Mouse (Mus musculus): ENCODE results near the gene Flii. TPM values are rescaled to one million over a fixed set of nuclear protein-coding genes. Genes with fewer than 3 reads are reported as not detected.

The Flii gene
- polyA plus RNA-seq, 1 experiment from 2014 or later, result 94.4 TPM

GRCm38 (mm10) chr11:60712040-60712439, 15.0 kb downstream of the Flii start:
- WGBS, result 90% methylated on average over 18 of the region's 18 CpGs
- ATAC-seq (ENCODE audit: borderline replicate concordance, extremely low read depth, low FRiP score, low TSS enrichment), result no peak

GRCm38 (mm10) chr11:60711218-60711617, 15.8 kb downstream of the Flii start:
- ATAC-seq (ENCODE audit: borderline replicate concordance, extremely low read depth, low FRiP score, low TSS enrichment), result no peak

More at GRCm38 (mm10) chr11:60712040-60712439, 15.0 kb downstream of the Flii start:
- peaks cover 99% of the 10 kb centered on the region for H3K36me3 ChIP-seq
- no peaks in the 10 kb centered on the region; the same call in 1 of the 2 replicates for H3K4me1 ChIP-seq
- H3K9ac ChIP-seq, result no peak overlapping the region
- H3K9me3 ChIP-seq, result no peaks in the 10 kb centered on the region
- no peaks in the 10 kb centered on the region for H3K27me3 ChIP-seq
- H3K4me2 ChIP-seq, result no peak overlapping the region
- no peak overlapping the region for H3K4me3 ChIP-seq
- H3K27ac ChIP-seq, result no peak overlapping the region

GRCm38 (mm10) chr11:60709481-60710465, 17.3 kb downstream of the Flii start:
- H3K36me3 ChIP-seq, result peaks cover 98% of the 10 kb centered on the region
- H3K27ac ChIP-seq, result no peak overlapping the region
- no peaks in the 10 kb centered on the region for H3K27me3 ChIP-seq
- no peak overlapping the region for H3K4me2 ChIP-seq
- no peaks in the 10 kb centered on the region for H3K9me3 ChIP-seq
- 90% methylated on average over 45 of the region's 45 CpGs for WGBS
- no peak overlapping the region for H3K9ac ChIP-seq
- no peak overlapping the region for H3K4me3 ChIP-seq
- no peak for ATAC-seq (ENCODE audit: borderline replicate concordance, extremely low read depth, low FRiP score, low TSS enrichment)
- H3K4me1 ChIP-seq, result no peaks in the 10 kb centered on the region; the same call in 1 of the 2 replicates

More at GRCm38 (mm10) chr11:60711218-60711617, 15.8 kb downstream of the Flii start:
- Histone ChIP-seq H3K27ac (no peak overlapping the region), H3K4me2 (no peak overlapping the region), H3K9ac (no peak overlapping the region), H3K36me3 (peaks cover 100% of the 10 kb centered on the region), H3K27me3 (no peaks in the 10 kb centered on the region), H3K9me3 (no peaks in the 10 kb centered on the region), H3K4me3 (no peak overlapping the region), H3K4me1 (no peaks in the 10 kb centered on the region; the same call in 1 of the 2 replicates)
- WGBS, result 95% methylated on average over 17 of the region's 17 CpGs

- ATAC-seq (ENCODE audit: borderline replicate concordance, extremely low read depth, low FRiP score, low TSS enrichment), result no peak
- 86% methylated on average over 10 of the region's 10 CpGs for WGBS
- Histone ChIP-seq H3K4me1 (no peaks in the 10 kb centered on the region; the same call in 1 of the 2 replicates), H3K4me2 (no peak overlapping the region), H3K27me3 (no peaks in the 10 kb centered on the region), H3K4me3 (no peak overlapping the region), H3K9ac (no peak overlapping the region), H3K9me3 (no peaks in the 10 kb centered on the region), H3K27ac (no peak overlapping the region), H3K36me3 (peaks cover 90% of the 10 kb centered on the region)
Observed at GRCm38 (mm10) chr11:60708631-60709030, 18.4 kb downstream of the Flii start.

GRCm38 (mm10) chr11:60707672-60708071, 19.4 kb downstream of the Flii start:
- no peak for ATAC-seq (ENCODE audit: borderline replicate concordance, extremely low read depth, low FRiP score, low TSS enrichment)
- Histone ChIP-seq H3K4me2 (no peak overlapping the region), H3K27ac (no peak overlapping the region), H3K4me1 (no peaks in the 10 kb centered on the region; the same call in 1 of the 2 replicates), H3K9me3 (no peaks in the 10 kb centered on the region), H3K36me3 (peaks cover 80% of the 10 kb centered on the region), H3K27me3 (no peaks in the 10 kb centered on the region), H3K9ac (no peak overlapping the region), H3K4me3 (no peak overlapping the region)
- 69% methylated on average over 3 of the region's 3 CpGs for WGBS

GRCm38 (mm10) chr11:60706696-60707480, 20.2 kb downstream of the Flii start:
- Histone ChIP-seq H3K27ac (no peak overlapping the region), H3K9ac (no peak overlapping the region), H3K9me3 (no peaks in the 10 kb centered on the region), H3K4me3 (no peak overlapping the region), H3K4me2 (no peak overlapping the region), H3K4me1 (peaks cover 1% of the 10 kb centered on the region; the same call in 1 of the 2 replicates), H3K36me3 (peaks cover 72% of the 10 kb centered on the region), H3K27me3 (no peaks in the 10 kb centered on the region)
- 83% methylated on average over 13 of the region's 14 CpGs for WGBS
- ATAC-seq (ENCODE audit: borderline replicate concordance, extremely low read depth, low FRiP score, low TSS enrichment), result no peak

GRCm38 (mm10) chr11:60706076-60706475, 21.0 kb downstream of the Flii start:
- no peak for ATAC-seq (ENCODE audit: borderline replicate concordance, extremely low read depth, low FRiP score, low TSS enrichment)
- Histone ChIP-seq H3K4me1 (peaks cover 7% of the 10 kb centered on the region), H3K36me3 (peaks cover 64% of the 10 kb centered on the region), H3K27ac (no peak overlapping the region), H3K9ac (no peak overlapping the region), H3K4me2 (no peak overlapping the region), H3K4me3 (no peak overlapping the region), H3K9me3 (no peaks in the 10 kb centered on the region), H3K27me3 (no peaks in the 10 kb centered on the region)
- 90% methylated on average over 7 of the region's 7 CpGs for WGBS

GRCm38 (mm10) chr11:60705255-60705654, 21.8 kb downstream of the Flii start:
- ATAC-seq (ENCODE audit: borderline replicate concordance, extremely low read depth, low FRiP score, low TSS enrichment), result no peak
- 89% methylated on average over 3 of the region's 3 CpGs for WGBS
- Histone ChIP-seq H3K4me2 (no peak overlapping the region), H3K9me3 (no peaks in the 10 kb centered on the region), H3K4me1 (peaks cover 15% of the 10 kb centered on the region), H3K36me3 (peaks cover 56% of the 10 kb centered on the region), H3K27ac (no peak overlapping the region), H3K27me3 (no peaks in the 10 kb centered on the region), H3K4me3 (no peak overlapping the region), H3K9ac (no peak overlapping the region)

GRCm38 (mm10) chr11:60704023-60704880, 22.8 kb downstream of the Flii start:
- no peak overlapping the region for H3K4me2 ChIP-seq
- peaks cover 46% of the 10 kb centered on the region for H3K36me3 ChIP-seq
- H3K9ac ChIP-seq, result no peak overlapping the region
- H3K9me3 ChIP-seq, result no peaks in the 10 kb centered on the region
- no peaks in the 10 kb centered on the region for H3K27me3 ChIP-seq
- H3K27ac ChIP-seq, result no peak overlapping the region
- peaks cover 16% of the 10 kb centered on the region for H3K4me1 ChIP-seq
- no peak overlapping the region for H3K4me3 ChIP-seq
- no peak for ATAC-seq (ENCODE audit: borderline replicate concordance, extremely low read depth, low FRiP score, low TSS enrichment)
- 87% methylated on average over 19 of the region's 19 CpGs for WGBS

GRCm38 (mm10) chr11:60703131-60703530, 23.9 kb downstream of the Flii start:
- H3K9me3 ChIP-seq, result no peaks in the 10 kb centered on the region
- 38% methylated on average over 4 of the region's 4 CpGs for WGBS
- peaks cover 24% of the 10 kb centered on the region for H3K4me1 ChIP-seq
- no peak overlapping the region for H3K27ac ChIP-seq
- H3K4me3 ChIP-seq, result no peak overlapping the region
- H3K27me3 ChIP-seq, result no peaks in the 10 kb centered on the region
- no peak overlapping the region for H3K4me2 ChIP-seq
- ATAC-seq (ENCODE audit: borderline replicate concordance, extremely low read depth, low FRiP score, low TSS enrichment), result no peak
- H3K9ac ChIP-seq, result no peak overlapping the region
- H3K36me3 ChIP-seq, result peaks cover 35% of the 10 kb centered on the region

GRCm38 (mm10) chr11:60701611-60702010, 25.5 kb downstream of the Flii start:
- no peaks in the 10 kb centered on the region for H3K9me3 ChIP-seq
- no peak overlapping the region for H3K9ac ChIP-seq
- no peaks in the 10 kb centered on the region for H3K27me3 ChIP-seq
- no peak overlapping the region for H3K4me2 ChIP-seq
- H3K4me3 ChIP-seq, result no peak overlapping the region
- H3K27ac ChIP-seq, result no peak overlapping the region
- peaks cover 20% of the 10 kb centered on the region for H3K36me3 ChIP-seq
- WGBS, result 84% methylated on average over 2 of the region's 4 CpGs
- no peak for ATAC-seq (ENCODE audit: borderline replicate concordance, extremely low read depth, low FRiP score, low TSS enrichment)
- H3K4me1 ChIP-seq, result peaks cover 24% of the 10 kb centered on the region

All from lung, embryonic 15.5 days (tissue).